Mouse (Mus musculus) thymus, postnatal 4 days (tissue): ENCODE data around the gene Map2k2.
"Not testable (repeated sequence)": the region's sequence is repeated elsewhere in the genome, so short reads cannot be mapped to it uniquely, and the experiment has no call there.

Experiments
- DNase-seq: peaks from one replicate; pipeline ENCODE4 v3.0.0; 2021

The Map2k2 gene

GRCm38 (mm10) chr10:81143845-81144437 lies 38.2 kb downstream of the Map2k2 start:
- no peak for DNase-seq

- DNase-seq = no peak
Observed at GRCm38 (mm10) chr10:81144667-81145066, 39.0 kb downstream of the Map2k2 start.

GRCm38 (mm10) chr10:81145307-81145706 lies 39.6 kb downstream of the Map2k2 start:
- DNase-seq = no peak

- no peak for DNase-seq
Observed at GRCm38 (mm10) chr10:81145778-81146177, 40.1 kb downstream of the Map2k2 start.

GRCm38 (mm10) chr10:81146296-81146695 lies 40.6 kb downstream of the Map2k2 start:
- no peak for DNase-seq

GRCm38 (mm10) chr10:81151261-81151660 lies 45.5 kb downstream of the Map2k2 start:
- no peak for DNase-seq

- DNase-seq = no peak
Observed at GRCm38 (mm10) chr10:81152609-81153008, 46.9 kb downstream of the Map2k2 start.

- DNase-seq = no peak
Observed at GRCm38 (mm10) chr10:81154313-81154712, 48.6 kb downstream of the Map2k2 start.

GRCm38 (mm10) chr10:81154736-81155135 lies 49.0 kb downstream of the Map2k2 start:
- DNase-seq = no peak

GRCm38 (mm10) chr10:81161602-81162317 lies 56.0 kb downstream of the Map2k2 start:
- DNase-seq = no peak

- peak; percentile 62 for DNase-seq
Observed at GRCm38 (mm10) chr10:81162318-81162652, 56.6 kb downstream of the Map2k2 start.

- DNase-seq = no peak
Observed at GRCm38 (mm10) chr10:81165118-81165517, 59.4 kb downstream of the Map2k2 start.

GRCm38 (mm10) chr10:81167200-81168086 lies 61.7 kb downstream of the Map2k2 start, which contains the start of gene Pias4:
Gene Pias4 (minus strand): TSS chr10:81167923.
- DNase-seq = peak; percentile 100

GRCm38 (mm10) chr10:81168087-81168431 lies 62.3 kb downstream of the Map2k2 start:
- peak; percentile 69 for DNase-seq

GRCm38 (mm10) chr10:81168521-81169244 lies 63.0 kb downstream of the Map2k2 start:
- peak; percentile 90 for DNase-seq

- peak; percentile 56 for DNase-seq
Observed at GRCm38 (mm10) chr10:81169411-81169900, 63.7 kb downstream of the Map2k2 start.

- DNase-seq = peak; percentile 92
Observed at GRCm38 (mm10) chr10:81173132-81173531, 67.4 kb downstream of the Map2k2 start.

- DNase-seq = peak; percentile 96
Observed at GRCm38 (mm10) chr10:81174617-81175344, 69.1 kb downstream of the Map2k2 start.

- not testable (repeated sequence) for DNase-seq
Observed at GRCm38 (mm10) chr10:81175345-81175701, 69.6 kb downstream of the Map2k2 start.

GRCm38 (mm10) chr10:81175936-81176465 lies 70.3 kb downstream of the Map2k2 start:
- DNase-seq = no peak

GRCm38 (mm10) chr10:81176466-81177271 lies 71.0 kb downstream of the Map2k2 start, which contains the start of gene Eef2:
Gene Eef2 (plus strand): TSS chr10:81176631.
- DNase-seq = peak; percentile 99
